Mouse (Mus musculus) ovary, postnatal 14 days (tissue): ENCODE measurements around the gene 1700016C15Rik.

Experiments used
- DNase-seq: peaks from one replicate; pipeline ENCODE4 v3.0.0; 2022; ENCODE audit warnings: low spot score

1700016C15Rik gene

GRCm38 (mm10) chr1:177717057-177717835 lies 12.4 kb upstream of the 1700016C15Rik start:
- DNase-seq, result no peak

GRCm38 (mm10) chr1:177718340-177719028 lies 11.1 kb upstream of the 1700016C15Rik start:
- no peak for DNase-seq

DNA sequence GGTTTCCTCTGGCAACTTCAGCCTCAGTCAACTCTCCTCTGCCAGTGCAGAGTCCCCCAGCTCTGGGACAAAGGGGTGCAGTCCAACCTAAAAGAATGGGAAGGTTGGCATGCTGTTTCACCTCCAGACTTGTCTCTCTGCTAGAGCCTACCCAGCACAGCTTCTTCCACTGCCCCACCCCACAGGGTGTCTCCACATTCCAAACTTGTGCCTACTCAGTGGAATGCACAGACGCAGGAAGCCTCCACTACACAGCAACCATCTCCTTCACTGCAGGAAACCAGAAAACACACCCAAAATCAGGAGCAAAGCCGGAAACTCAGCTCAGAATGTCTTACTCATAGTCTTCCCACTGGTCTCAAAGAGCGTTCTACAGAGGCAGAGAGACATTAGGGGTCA lies 10.6 kb upstream of the 1700016C15Rik start:
- DNase-seq, result no peak

DNA sequence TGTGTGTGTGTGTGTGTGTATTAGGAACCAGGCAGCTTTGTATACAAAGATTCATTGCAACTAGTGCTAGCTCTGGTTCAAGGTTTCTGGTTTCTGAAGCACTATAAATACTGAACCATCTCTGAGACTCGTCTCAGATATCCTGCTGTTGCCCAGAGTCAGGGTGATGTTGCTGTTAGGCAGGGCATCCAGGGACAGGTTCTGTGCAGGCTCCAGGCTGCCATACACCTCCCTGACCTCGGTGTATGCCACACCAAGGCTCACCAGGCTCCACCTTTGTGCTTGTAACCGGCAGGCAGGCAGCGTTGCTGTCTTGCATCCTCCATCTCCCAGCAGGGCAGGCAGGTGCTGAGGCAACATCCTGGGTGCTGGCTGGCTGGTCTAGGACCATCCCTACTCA lies 5.8 kb upstream of the 1700016C15Rik start:
- no peak for DNase-seq

- DNase-seq, result no peak
Measured at GRCm38 (mm10) chr1:177726870-177727269, 2.7 kb upstream of the 1700016C15Rik start.

DNA sequence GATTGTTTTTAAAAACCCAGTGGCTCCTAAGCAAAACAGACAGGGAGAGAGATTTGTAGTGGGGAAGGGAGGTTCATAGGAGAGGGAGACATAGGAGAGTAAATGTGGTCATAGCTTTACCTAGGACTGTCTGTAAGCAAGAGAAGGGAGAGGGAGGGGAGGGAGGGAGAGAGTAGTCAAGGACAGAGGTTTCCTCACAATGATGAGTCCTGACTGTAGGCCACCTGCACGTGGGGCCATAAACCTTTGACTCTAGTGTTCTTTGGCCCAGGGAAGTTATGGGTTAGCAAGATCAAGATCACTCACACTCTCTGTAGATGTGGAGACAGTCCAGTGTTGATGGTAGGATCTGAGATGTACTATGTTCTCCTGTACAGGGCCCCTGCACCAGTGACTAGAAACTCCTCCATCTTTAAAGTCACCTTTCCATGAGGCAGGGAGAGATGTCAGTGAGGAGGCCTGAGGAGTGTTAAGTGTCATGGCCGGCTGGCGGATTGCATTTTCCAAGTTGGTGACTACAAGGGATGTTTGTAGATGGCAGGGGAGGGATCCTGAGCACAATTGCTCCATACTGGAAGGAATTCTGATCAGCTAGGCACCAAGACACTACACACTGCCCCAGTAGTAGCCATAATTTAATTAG lies 1.6 kb upstream of the 1700016C15Rik start:
- DNase-seq, result no peak

GRCm38 (mm10) chr1:177731973-177732372 lies 2.4 kb downstream of the 1700016C15Rik start:
- DNase-seq, result no peak

DNA sequence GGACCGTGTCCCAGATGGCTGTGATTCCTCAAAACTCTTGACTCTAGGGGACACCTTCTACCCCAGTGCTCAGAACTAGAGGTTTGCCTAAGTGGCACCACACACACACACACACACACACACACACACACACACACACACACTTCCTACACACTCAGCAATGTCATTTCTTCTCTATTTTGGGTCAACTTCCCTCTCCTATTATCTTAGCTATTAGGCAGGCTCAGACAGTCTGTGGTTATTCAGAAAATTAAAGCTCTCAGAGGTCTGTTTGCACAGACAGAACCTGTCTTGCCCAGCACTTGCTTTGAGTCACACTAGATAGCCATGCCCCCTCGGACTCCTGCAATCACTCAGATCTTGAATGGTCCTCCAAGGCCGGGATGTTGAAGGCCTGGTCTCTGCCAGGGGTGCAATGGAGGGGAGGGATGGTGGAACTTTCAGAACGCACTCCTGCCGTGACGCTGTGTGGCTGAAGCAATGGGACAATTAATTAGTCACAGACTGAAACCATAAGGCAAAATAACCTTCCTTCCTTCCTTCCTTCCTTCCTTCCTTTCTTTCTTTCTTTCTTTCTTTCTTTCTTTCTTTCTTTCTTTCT lies 8.0 kb downstream of the 1700016C15Rik start:
- DNase-seq, result no peak

- no peak for DNase-seq
Measured at GRCm38 (mm10) chr1:177740707-177741106, 11.1 kb downstream of the 1700016C15Rik start.

- no peak for DNase-seq
Measured at GRCm38 (mm10) chr1:177742119-177742518, 12.5 kb downstream of the 1700016C15Rik start.

DNA sequence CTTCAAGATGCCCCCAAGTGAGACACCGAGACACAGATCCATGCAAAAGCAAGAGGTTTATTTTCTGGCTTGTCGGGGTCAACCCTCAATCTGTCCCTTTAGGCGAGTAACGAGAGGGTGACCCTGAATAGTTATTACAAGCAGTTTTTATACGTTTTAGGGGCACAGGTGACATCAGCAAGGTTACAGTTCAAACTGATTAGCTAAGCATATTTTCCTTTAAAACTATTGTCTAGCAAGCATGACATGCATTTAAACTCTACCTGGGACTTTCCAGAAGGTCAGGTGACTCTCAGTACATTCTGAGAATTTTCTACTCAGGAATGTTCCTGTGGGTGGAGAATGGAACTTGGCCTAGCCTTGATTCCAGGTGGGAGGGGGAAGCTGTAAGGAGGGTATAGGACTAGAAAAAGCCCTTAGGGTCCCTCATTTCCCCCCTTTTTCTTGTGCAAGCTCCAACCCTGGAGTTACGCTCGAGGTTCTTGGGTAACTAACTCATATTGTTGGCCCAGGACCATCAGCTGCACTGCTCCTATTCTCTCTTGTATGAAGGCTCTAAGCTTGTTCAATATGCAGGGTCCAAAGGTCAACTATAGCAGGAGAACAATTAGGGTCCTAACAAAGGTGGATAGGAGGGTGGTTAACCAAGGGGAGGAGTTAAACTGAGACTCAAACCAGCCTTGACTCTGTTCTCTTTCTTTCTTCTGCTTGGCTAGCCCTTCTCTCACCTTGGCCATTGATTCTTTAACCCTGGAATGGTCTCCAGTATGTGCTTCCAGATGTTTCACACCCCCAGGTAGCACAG lies 15.1 kb downstream of the 1700016C15Rik start:
- DNase-seq, result no peak

GRCm38 (mm10) chr1:177747869-177748540 lies 18.4 kb downstream of the 1700016C15Rik start:
- DNase-seq, result no peak

DNA sequence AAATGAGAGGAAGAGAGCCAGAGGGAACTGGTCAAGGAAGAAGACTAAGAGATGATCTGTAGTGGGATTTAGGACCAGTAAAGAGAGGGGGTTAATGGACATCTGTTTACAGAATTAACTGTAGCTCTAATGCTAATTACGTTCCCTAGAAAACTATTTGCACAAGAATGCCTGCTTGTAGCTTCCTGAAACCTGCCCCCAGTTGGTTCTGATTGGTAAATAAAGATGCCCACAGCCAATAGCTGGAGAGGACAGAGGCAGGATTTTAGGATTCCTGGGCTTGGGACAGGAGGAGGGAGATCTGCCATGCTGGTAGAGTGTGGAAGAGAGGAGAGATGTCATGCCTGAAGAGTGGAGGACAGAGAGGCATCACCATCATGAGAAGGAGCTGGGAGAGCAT lies 23.9 kb downstream of the 1700016C15Rik start:
- no peak for DNase-seq

GRCm38 (mm10) chr1:177757249-177757648 lies 27.6 kb downstream of the 1700016C15Rik start:
- no peak for DNase-seq

GRCm38 (mm10) chr1:177768931-177769330 lies 39.3 kb downstream of the 1700016C15Rik start:
- no peak for DNase-seq

DNA sequence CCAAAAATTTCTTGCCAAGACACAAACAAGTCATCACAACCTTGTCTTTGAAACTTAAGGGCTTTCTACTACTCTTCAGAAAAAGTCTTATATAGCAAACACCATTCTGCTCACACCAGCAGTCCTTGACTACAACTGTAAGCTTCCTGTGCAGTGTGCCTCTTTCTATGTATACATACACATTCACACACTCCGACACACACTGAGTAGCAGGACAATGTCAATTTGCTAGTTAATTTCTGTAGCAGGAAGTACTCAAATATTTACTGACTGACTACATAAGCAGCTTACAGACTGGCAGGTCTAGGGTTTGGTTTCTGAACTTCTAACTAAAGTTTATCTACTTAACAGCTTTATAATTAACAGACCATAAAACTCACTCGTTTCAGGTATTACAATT lies 47.8 kb downstream of the 1700016C15Rik start:
- no peak for DNase-seq

DNA sequence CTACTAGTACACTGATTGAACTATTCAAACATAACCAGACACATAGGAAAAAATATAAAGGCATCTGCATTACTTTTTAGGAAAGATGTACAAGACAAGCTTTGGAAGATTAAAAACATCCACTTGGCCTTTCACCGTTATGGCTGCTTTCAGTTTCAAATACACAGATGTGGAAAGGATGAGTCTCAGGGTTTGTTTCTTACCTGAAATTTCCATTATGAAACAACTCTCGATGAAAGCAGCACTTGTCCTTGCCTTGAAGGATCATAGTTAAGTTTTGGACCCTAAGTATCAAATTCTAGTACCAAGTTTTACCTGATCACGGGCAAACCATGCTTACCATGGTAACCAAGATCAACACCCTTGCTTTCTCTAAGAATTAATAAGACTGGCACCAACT lies 63.2 kb downstream of the 1700016C15Rik start:
- no peak for DNase-seq

DNA sequence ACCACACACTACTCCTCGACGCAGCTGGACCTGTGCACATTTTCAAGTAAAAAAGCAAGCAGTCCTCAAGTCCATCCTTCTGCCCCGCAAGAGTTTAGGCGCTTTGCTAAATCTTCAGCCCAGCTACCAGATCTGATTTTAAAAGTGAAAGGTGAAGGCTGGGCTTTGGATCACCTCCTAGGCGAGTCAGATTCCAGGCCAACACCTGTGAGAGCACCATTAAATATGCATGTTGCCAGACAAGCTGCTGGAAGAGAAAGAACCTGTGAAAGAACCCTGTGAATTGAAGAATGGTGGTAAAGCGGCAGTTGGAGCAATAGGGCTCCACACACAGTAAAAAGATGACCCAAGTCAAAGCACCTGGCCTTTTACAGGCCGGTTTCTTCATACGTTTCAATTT lies 65.3 kb downstream of the 1700016C15Rik start:
- no peak for DNase-seq

DNA sequence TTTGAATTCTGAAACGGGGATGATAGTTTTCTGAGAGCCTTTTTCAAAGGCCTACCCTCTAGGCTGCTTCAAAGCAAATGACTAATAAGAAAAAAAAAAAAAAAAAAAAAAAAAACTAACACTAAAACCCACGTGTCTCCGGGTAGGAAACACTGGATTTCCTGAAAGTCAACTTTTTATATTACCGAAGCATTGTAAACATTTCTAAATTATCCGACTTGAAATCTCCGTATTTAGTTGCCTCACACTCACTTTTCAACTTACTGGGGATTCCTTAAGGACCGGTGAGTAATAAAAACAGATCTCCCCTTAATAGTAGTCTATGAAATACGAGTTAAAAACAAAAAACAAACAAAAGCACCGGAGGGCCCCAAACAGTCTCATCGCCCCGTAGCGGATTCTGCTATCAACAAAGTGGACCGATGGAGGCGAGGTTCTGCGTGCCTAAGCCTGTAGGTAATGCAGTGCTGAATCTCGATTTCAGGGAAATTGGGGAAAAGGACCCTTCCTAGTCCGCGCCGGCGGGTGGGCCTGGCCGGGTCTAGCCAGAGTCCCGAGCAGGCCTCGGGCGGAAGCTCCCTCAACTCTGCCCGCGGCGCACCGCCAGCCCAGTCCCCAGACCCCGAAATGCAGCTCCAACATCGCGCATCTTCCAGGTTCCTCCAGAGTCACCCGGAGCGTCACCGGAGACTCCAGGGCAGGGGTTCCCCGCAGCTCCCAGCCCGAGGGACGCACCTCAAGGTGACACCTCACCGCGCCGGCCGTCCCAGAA lies 66.0 kb downstream of the 1700016C15Rik start:
- DNase-seq, result no peak

GRCm38 (mm10) chr1:177796193-177796939 lies 66.8 kb downstream of the 1700016C15Rik start, which contains the start of gene Adss:
Gene Adss, minus strand, starts transcription at chr1:177796511.
- DNase-seq, result peak; percentile 98
